Mouse (Mus musculus): ENCODE measurements around the gene Carnmt1. TPM values are rescaled to one million over a fixed set of nuclear protein-coding genes. Genes with fewer than 3 reads are reported as not detected.
A peak's percentile ranks its signal among the peaks of the same experiment; 100 is the strongest.
"Not testable (repeated sequence)": the region's sequence is repeated elsewhere in the genome, so short reads cannot be mapped to it uniquely, and the experiment has no call there.

Gene Carnmt1
- polyA plus RNA-seq, 1 experiment from 2014 or later, result 21.8 TPM

DNA sequence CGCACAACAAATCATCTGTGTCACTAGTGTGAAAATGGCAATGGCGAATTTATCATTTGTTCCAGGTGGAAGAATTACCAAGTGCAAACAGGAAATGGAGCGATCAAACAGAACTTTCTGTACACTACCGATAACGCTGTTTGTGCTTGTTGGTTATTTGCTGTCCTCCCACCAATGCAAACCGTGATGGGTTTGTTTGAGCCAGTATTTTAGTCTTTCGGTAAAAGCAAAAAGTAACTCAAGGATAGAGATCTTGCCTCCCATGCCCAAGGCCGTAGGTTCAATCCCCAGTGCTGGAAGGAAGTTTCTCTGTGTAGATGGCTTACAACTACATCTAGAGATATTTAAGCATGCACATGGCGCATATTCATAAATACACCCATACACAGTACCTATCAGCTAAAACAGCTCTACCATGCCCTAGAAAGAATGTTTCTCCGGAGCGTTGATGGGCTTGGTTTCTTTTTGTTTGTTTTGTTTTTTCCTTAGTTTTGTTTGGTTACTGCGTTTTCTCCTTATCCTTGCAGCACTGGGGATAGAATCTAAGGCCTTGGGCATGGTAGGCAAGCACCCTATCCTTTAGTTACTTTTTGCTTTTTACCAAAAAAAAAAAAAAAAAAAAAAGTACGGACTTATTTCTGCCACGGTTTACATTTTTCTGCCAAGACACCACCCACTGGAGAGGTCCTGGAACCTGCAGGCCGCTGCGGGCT lies 41.7 kb downstream of the Carnmt1 start:
- 57% methylated on average over 16 of the region's 16 CpGs for WGBS (ENCODE audit: missing documents)

DNA sequence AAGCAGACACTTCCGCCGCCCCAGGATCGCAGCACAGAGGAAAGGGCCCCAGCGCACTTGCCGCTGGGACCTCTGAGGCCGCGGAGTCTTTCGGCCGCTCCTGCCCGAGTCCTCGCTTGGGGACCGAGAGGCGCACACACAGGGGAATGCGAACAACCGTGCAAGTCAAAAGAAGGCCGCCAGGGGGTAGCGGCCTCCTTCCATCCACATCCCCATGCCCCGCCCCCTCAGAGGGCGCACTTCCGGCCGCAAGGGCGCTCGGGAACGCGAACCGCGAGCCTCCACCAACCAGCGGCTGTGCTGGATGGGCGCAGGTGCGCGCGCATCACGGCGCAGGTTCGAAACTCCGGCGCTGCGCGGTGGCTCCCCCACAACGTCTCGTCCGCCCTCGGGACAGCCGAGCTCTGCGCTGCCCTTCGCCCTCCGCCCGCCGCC lies 42.3 kb downstream of the Carnmt1 start, which contains the start of gene D030056L22Rik:
TSS of gene D030056L22Rik (plus strand) at position 328 of the 435 bp plus-strand sequence.
- Histone ChIP-seq H3K36me3 (ENCODE audit: inconsistent target) (no peaks in the 10 kb centered on the region), H3K79me2 (ENCODE audit: inconsistent target) (peaks cover 35% of the 10 kb centered on the region), H3K4me3 (ENCODE audit: inconsistent target) (peak within 1 kb of the TSS; percentile 57), H3K27ac (peak within 1 kb of the TSS; percentile 54)
- 0% methylated on average over 37 of the region's 49 CpGs for WGBS (ENCODE audit: missing documents)

More for the DNA sequence above, 41.7 kb downstream of the Carnmt1 start:
- Histone ChIP-seq H3K4me3 (ENCODE audit: inconsistent target) (peak overlapping the region; percentile 48), H3K79me2 (ENCODE audit: inconsistent target) (peaks cover 35% of the 10 kb centered on the region), H3K36me3 (ENCODE audit: inconsistent target) (no peaks in the 10 kb centered on the region), H3K27ac (peak overlapping the region; percentile 54)

DNA sequence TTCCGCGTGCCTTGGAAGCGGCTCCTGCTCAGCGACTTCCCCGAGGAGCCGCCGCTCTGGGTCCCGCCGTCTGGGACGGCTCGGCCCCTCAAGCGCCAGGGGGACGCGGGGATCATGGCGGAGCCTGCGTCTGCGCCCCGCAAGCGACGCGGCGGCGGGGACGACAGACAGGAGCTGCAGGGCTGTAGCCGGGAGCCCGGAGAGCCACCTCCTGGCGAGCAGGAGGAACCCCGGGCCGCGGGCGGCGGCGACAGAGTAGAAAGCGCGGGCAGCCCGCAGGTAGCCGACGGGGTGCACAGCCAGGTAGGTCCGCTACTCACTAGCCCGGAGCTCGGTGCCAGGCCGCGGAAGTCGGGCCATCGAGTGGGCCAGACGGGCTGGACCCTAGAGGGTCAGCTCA lies 42.8 kb downstream of the Carnmt1 start:
- H3K36me3 ChIP-seq (ENCODE audit: inconsistent target); H3K27ac ChIP-seq: not testable (repeated sequence)
- WGBS (ENCODE audit: missing documents), result under 1% methylated on average over 30 of the region's 46 CpGs
- peaks cover 35% of the 10 kb centered on the region for H3K79me2 ChIP-seq (ENCODE audit: inconsistent target)
- H3K4me3 ChIP-seq (ENCODE audit: inconsistent target), result peak overlapping the region; percentile 57

DNA sequence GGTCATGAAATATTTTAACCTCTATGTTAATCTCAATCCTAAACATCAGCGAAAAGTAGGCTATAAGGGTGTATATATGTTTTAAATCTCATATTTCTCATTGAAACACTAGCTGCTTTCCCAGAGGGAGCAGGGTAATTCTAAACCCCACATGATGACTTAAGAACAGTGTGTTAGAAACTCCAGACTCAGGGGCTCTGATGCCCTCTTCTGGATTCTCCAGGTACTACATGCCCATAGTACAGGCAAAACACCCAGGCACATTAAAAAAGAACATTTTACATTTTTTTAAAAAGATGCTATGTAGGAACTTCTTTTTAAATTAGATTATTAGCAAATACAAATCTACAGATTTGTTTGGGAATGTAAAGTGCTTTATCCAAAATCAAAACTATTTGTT lies 45.8 kb downstream of the Carnmt1 start:
- H3K27ac ChIP-seq, result no peak overlapping the region
- H3K4me3 ChIP-seq (ENCODE audit: inconsistent target), result no peak overlapping the region
- H3K79me2 ChIP-seq (ENCODE audit: inconsistent target), result peaks cover 35% of the 10 kb centered on the region
- H3K36me3 ChIP-seq (ENCODE audit: inconsistent target), result no peaks in the 10 kb centered on the region
- WGBS (ENCODE audit: missing documents), result 50% methylated on average over 1 of the region's 1 CpGs

DNA sequence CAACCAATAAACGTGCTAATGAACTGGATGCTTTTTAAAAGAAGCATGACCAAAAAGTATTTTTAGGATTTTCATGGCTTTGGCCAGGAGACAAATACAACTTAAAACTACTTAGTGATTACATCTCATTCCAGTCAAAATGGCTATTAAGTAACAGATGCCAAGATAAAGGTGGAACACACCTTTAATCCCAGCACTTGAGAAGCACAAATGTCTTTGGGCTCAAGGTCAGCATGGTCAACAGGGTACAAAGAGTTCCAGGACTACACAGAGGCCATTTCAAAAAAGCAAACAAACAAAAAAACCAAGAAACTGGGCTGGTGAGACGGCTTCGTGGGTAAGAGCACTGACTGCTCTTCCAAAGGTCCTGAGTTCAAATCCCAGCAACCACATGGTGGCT lies 49.8 kb downstream of the Carnmt1 start:
- H3K36me3 ChIP-seq (ENCODE audit: inconsistent target), result no peaks in the 10 kb centered on the region
- no peak overlapping the region for H3K27ac ChIP-seq
- peaks cover 16% of the 10 kb centered on the region for H3K79me2 ChIP-seq (ENCODE audit: inconsistent target)
- WGBS (ENCODE audit: missing documents), result 97% methylated on average over 3 of the region's 3 CpGs
- no peak overlapping the region for H3K4me3 ChIP-seq (ENCODE audit: inconsistent target)

DNA sequence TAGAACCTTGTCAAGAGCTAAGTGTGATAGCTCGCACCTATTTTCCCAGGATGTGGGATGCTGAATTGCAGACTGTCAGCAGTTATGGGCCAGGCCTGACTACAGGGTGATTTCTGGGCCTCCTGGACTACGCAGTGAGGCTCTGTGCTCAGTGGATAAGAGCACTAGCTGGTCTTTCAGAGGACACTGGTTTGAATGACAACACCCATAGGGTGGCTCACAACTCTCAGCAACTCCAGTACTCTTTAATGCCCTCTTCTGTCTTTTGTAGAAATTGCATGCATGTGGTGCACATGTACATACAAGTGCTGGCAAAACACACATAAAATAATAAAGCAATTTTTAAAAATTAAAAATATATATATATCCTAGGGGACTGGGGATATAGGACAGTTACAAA lies 54.6 kb downstream of the Carnmt1 start:
- no peak overlapping the region for H3K4me3 ChIP-seq (ENCODE audit: inconsistent target)
- no peak overlapping the region for H3K27ac ChIP-seq
- no peaks in the 10 kb centered on the region for H3K36me3 ChIP-seq (ENCODE audit: inconsistent target)
- H3K79me2 ChIP-seq (ENCODE audit: inconsistent target), result no peaks in the 10 kb centered on the region
- WGBS (ENCODE audit: missing documents), result 91% methylated on average over 2 of the region's 2 CpGs

DNA sequence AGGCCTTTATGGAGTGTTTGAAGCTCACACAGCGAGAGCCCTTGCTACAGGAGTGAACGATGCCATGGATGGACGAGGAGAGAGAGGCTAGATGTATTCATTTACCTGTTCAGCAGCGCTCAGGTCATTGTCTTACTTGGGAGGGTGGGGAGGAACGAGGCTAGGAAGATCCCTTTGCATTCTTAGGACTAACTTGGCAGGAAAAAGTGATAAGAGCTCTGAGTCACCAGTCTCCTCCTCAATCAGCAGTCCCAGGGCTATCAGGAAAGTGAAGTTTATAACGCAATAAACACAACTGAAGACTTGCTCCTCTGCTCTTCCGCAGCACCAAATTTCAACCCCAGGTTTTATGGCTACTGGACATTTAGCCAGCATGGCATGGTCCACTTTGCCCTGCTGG lies 59.7 kb downstream of the Carnmt1 start:
- 76% methylated on average over 7 of the region's 7 CpGs for WGBS (ENCODE audit: missing documents)
- H3K27ac ChIP-seq, result no peak overlapping the region
- no peaks in the 10 kb centered on the region for H3K79me2 ChIP-seq (ENCODE audit: inconsistent target)
- H3K4me3 ChIP-seq (ENCODE audit: inconsistent target), result no peak overlapping the region
- no peaks in the 10 kb centered on the region for H3K36me3 ChIP-seq (ENCODE audit: inconsistent target)

DNA sequence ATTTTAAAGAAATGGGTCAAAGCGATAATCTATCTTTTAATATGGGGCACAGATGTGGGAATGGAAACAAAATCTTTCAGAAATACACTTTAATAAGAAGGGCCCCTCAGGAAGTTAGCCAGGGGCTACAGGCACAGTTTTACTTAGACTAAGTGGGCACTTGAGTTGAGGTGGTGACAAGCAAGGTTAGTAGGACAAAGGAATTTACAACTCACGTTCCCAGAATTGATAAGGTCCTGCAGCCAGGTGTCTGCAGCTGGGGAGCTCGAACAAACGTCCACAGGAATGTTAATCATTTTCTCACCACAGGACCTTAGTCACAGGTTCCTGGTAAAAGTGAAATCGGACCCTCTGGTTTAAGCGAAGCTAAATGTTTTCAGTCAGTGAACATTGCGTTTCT lies 60.5 kb downstream of the Carnmt1 start:
- Histone ChIP-seq H3K4me3 (ENCODE audit: inconsistent target) (no peak overlapping the region), H3K79me2 (ENCODE audit: inconsistent target) (no peaks in the 10 kb centered on the region), H3K36me3 (ENCODE audit: inconsistent target) (no peaks in the 10 kb centered on the region), H3K27ac (no peak overlapping the region)
- 71% methylated on average over 7 of the region's 7 CpGs for WGBS (ENCODE audit: missing documents)

DNA sequence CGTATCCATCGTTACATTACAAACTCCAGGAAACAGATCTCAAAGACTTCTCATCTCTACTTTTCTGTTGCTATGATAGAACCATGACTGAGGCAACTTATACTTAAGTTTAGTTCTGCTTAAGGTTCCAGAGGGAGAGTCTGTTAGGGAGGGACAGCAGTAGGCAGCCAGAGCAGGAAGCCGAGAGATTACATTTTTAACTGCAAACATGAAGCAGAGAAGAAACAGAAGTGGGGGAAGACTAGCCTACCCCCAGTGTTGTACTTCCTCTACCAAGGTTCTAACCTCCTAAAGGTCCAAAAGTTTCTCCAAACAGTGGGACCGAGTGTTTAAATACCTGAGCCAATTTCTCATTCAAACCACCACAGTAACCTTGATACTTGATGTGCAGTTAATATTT lies 65.3 kb downstream of the Carnmt1 start:
- H3K27ac ChIP-seq, result no peak overlapping the region
- H3K4me3 ChIP-seq (ENCODE audit: inconsistent target), result no peak overlapping the region
- 96% methylated on average over 4 of the region's 4 CpGs for WGBS (ENCODE audit: missing documents)
- H3K79me2 ChIP-seq (ENCODE audit: inconsistent target), result no peaks in the 10 kb centered on the region
- no peaks in the 10 kb centered on the region for H3K36me3 ChIP-seq (ENCODE audit: inconsistent target)

DNA sequence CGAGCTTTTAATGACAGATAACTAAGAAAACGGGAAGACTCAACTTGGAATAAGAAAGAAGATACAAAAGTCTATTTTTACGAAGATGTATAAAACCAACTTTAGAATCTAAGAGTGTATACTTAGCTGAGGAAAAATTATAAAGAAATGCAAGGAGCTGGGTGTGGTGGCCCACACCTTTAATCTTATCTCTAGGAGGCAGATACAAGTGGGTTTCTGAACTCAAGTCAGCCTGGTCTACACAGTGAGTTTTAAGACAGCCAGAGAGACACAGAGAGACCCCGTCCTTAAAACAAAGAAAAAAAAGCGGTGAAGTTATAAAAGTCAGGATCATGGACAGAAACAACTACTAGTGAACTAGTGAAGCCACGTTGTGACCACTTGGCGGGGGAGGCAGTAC lies 68.6 kb downstream of the Carnmt1 start:
- H3K4me3 ChIP-seq (ENCODE audit: inconsistent target), result no peak overlapping the region
- no peaks in the 10 kb centered on the region for H3K36me3 ChIP-seq (ENCODE audit: inconsistent target)
- no peaks in the 10 kb centered on the region for H3K79me2 ChIP-seq (ENCODE audit: inconsistent target)
- WGBS (ENCODE audit: missing documents), result 87% methylated on average over 7 of the region's 7 CpGs
- no peak overlapping the region for H3K27ac ChIP-seq

DNA sequence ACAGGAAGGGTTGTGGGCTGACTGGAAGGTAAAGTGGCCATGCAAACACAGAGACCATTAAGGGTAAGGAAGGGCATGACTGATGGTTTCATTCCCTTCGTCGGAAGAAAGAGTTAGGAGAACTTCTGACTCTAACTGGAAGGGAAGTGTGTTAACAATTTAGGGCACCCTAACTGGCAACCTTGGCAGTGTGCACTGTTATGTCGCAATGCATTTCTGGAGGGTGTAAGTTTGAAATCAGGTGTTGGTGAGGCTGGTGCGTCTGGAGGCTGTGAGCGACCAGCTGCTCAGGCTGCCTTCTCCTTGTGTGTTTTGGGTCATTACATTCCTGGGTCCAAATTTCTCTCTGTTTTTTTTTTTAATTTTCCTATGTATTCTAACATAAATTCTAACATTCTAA lies 73.4 kb downstream of the Carnmt1 start:
- Histone ChIP-seq H3K79me2 (ENCODE audit: inconsistent target) (no peaks in the 10 kb centered on the region), H3K4me3 (ENCODE audit: inconsistent target) (no peak overlapping the region), H3K27ac (no peak overlapping the region), H3K36me3 (ENCODE audit: inconsistent target) (no peaks in the 10 kb centered on the region)
- 44% methylated on average over 4 of the region's 5 CpGs for WGBS (ENCODE audit: missing documents)

DNA sequence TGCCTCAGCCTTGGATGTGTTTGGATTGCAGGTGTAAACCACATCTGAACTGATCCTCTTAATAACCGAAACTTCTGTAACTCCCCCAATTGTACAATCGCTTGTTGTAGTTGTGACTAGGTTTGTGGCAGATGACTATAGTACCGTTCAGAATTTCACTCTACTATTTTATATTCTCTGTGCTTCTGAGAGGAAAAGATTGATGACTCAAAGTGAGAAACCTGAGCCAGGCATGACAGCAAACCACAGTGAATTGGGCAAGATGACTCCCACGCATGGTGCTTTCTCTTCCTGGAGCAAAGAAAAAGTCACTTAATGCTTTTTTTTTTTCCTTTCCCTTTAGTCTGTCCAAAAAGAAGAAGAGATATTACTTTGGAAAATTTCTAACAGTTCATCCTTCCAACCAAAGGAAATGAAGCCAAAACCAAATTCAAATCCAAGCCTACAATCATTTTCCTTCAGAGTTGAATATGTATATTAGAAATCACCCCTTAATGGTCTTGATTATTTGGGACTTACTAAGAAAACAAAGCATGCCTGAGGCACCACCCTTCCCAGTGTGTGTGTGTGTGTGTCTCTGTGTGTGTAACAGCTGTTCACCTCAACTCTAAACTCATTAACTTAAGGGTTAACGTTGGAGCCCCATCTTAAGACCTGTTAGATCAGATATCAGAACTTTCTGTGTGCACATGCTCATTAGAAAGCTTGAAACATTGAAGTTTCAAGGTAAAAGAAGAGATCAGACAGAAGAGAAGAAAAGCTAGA lies 76.2 kb downstream of the Carnmt1 start:
- no peak overlapping the region for H3K4me3 ChIP-seq (ENCODE audit: inconsistent target)

DNA sequence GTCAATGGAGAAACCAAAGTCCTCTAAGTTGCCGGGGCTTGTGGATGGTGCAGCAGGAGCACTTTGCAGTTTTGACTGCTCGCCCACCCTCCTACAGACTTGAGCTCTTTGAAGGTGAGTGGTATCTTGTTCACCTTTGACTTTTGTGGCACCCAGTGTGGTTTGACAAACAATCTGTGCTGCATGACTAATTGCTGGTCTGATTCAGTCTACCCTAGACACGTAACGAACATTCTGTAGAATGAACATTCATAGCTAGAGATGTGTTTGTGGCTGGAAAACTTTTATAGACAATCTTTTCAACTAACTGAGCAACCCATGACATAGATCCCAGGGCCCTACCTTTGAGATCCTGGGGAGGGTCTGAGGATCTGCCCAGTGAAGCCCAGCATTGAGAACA lies 76.8 kb downstream of the Carnmt1 start:
- WGBS (ENCODE audit: missing documents), result 95% methylated on average over 4 of the region's 4 CpGs
- Histone ChIP-seq H3K79me2 (ENCODE audit: inconsistent target) (no peaks in the 10 kb centered on the region), H3K27ac (no peak overlapping the region), H3K36me3 (ENCODE audit: inconsistent target) (no peaks in the 10 kb centered on the region), H3K4me3 (ENCODE audit: inconsistent target) (no peak overlapping the region)

More for the DNA sequence above, 76.2 kb downstream of the Carnmt1 start:
- 62% methylated on average over 4 of the region's 5 CpGs for WGBS (ENCODE audit: missing documents)
- Histone ChIP-seq H3K36me3 (ENCODE audit: inconsistent target) (no peaks in the 10 kb centered on the region), H3K79me2 (ENCODE audit: inconsistent target) (no peaks in the 10 kb centered on the region), H3K27ac (no peak overlapping the region)

DNA sequence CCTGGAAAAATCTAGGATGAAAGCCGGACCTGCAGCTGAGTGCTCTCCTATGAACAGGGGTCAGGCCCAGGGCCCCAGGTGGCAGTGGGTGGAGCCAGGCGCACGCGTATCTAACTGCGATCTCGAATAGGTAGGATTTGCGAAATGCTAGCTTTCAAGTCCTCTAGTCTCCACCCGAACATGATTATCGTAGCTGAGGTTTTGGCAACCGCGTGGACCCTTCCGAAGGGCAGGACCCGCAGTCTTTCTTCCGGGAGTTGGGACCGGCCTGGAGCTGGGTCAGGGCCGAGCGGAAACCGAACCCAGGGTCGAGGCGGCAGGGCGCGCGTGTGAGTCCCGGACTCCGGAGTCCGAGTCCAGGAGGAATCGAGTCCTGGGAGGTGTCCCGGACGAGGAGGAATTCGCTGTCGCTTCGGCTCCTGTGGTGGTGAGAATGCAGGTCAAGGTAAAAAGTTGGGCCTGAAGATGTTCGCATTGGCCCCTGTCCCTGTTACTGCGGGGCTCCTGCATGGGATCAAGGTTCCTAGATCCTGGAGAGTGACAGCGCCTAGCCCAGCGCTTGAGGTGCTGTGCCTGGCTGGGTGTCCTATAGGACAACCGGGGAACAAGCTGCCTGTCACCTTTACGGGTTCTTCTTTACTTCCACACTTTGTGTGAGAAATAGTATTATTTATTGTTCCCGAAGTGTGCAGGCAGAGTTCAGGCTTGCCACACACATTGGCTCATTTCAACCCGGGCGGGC lies 79.2 kb downstream of the Carnmt1 start, which contains the start of gene Trpm6:
TSS of gene Trpm6 (plus strand) at position 386 of the 742 bp plus-strand sequence.
- Histone ChIP-seq H3K79me2 (ENCODE audit: inconsistent target) (no peaks in the 10 kb centered on the region), H3K4me3 (ENCODE audit: inconsistent target) (no peak within 1 kb of the TSS), H3K36me3 (ENCODE audit: inconsistent target) (no peaks in the 10 kb centered on the region), H3K27ac (no peak within 1 kb of the TSS)
- WGBS (ENCODE audit: missing documents), result 11% methylated on average over 41 of the region's 41 CpGs
